Mouse (Mus musculus): ENCODE results near the gene Sipa1l3. TPM values are rescaled to one million over a fixed set of nuclear protein-coding genes. Genes with fewer than 3 reads are reported as not detected.

Gene Sipa1l3
- total RNA-seq, 2 experiments from 2014 or later = 5.4 to 28.2 TPM

DNA sequence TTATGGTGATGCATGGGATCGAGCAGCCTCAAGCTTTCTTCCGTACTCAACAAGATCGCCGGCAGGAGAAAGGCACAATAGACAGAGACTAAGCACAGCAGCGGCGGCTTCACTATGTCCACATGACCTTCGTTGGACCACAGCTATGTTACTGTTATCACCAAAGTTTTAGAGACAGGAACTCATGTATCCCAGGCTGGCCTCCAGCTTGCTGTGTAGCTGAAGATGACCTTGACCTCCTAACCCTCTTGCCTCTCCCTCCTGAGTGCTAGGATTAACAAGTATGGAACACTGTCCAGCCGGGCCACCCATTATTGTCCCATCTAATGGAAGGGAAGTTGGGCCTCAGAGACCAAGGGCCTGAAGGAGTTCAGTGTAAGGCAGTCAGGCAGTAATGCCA, 177.6 kb downstream of the Sipa1l3 start:
- no peak for ATAC-seq (replicated peaks; ENCODE audit: poor library complexity)

DNA sequence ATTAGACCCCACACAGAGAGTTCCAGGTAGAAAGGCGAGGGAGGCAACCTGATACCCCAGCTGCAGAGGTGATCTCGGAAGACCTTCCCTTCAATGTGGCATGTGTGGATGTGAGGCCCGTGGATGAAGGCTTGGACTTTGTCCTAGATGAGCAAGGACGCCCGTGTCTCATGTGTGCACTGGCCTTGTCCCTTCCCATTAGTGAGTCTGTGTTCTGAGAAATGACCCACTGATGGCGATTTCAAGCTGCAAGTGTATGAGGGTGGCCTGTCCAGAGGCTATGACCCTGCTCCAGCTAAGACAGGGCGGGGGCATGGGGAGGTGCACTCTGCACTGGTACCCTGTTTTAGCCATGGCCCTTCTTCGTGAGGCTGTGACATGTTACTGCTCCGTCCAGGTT, 178.2 kb downstream of the Sipa1l3 start:
- no peak for ATAC-seq (replicated peaks; ENCODE audit: poor library complexity)

DNA sequence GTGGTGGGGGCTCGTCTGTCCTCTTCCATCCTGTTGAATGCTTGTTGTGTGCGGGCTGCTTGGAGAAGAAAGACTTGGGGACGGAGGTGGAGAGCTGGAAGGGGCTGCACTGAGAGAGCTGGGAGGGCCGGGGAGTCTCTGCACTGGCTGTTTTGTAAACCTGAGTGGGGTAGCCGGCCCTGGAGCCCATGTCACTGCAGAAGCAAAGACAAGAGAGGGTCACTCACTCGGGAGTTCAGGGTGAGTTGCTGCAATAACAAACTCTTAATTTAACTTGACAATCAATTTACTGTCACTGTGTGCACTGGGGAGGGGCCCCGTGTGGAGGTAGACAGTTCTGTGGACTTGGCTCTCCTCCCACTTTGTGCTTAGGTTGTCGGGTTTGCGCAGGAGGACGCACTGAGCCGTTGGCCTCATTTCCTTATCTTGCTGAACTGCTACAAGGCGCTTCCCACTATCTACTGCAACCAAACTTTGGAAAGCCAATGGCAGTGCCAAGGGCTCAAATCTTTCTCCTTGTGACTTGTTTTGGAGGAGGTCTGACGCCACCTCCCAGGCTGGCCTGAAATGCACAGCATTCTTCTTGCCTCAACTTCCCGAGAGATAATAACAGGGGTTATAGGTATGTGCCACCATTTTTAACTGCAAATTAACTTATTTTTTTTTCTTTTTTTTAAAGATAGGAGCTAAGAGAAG, 179.3 kb downstream of the Sipa1l3 start:
- ATAC-seq (replicated peaks; ENCODE audit: poor library complexity) = peak; percentile 79

DNA sequence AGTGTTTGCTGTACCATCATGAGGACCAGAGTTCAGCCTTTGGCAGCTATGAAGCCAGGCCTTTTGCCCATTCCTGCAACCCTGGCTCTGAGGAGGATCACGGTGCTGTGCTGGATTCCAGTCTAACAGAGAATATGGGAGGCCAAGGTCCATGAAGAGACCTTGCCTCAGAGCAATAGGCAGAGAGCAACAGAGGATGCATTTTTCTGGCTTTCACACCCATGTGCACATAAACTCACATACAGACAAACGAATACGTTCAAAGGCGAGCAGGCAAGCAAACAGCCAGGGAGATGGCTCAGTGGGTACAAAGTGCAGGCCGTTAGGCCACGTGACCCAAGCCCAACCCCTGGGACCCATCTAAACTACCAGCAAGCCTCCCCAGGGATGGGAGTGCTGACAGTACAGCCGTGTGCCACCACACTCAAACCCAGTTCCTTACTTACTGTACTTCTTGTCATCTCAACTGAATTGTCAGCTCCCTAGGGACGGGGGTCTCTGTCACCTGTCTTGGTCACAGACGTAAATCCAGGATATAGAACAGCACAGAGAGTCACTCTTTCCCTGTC, 180.0 kb downstream of the Sipa1l3 start:
- 0 out of 2 replicates have a peak, but pooled peaks have one; percentile 7 for ATAC-seq (replicated peaks; ENCODE audit: poor library complexity)

DNA sequence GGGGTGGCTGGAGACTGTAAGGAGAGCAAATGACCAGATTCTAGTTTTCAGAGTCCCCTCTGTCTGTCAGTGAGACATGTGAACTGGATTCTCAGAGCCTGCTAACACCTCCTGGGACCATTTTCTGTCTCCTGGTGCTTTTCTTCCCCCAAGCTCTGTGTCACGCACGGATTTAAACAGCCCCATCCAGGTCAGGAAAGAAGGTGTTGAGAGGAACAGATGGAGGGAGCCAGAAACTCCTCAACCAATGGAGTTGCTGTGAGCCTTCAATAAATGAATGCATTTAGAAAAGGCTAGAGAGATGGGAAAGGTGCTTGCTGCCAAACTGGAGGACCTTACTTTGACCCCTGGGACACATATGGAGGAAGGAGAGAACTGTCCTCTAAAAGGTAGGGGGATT, 180.7 kb downstream of the Sipa1l3 start:
- no peak for ATAC-seq (replicated peaks; ENCODE audit: poor library complexity)

DNA sequence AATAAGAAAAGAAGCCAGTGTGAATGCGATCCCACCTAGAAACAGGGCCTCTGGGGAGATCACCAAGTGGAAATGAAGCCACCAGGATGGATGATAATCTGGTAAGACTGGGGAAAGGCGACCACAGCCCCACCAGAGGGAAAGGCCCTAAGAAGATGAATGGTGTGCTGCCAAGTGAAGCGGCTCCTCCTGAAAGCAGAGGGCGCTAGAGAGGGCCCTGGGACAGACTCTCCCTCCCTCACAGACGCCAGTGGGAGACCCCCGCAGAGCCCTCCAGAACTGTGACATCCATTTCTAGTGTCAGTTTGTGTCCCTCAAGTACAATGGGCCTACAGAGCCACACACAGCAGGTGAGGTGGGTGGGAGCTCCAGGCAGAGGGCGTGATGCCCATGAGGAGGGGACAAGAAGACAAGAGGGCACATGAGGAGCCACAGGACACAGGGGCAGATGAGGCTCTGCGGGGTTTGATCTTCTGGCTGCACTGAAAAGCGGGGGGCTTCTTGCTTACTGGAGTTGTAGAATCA, 181.6 kb downstream of the Sipa1l3 start:
- ATAC-seq (replicated peaks; ENCODE audit: poor library complexity) = no peak; the same call in 1 of the 2 replicates

DNA sequence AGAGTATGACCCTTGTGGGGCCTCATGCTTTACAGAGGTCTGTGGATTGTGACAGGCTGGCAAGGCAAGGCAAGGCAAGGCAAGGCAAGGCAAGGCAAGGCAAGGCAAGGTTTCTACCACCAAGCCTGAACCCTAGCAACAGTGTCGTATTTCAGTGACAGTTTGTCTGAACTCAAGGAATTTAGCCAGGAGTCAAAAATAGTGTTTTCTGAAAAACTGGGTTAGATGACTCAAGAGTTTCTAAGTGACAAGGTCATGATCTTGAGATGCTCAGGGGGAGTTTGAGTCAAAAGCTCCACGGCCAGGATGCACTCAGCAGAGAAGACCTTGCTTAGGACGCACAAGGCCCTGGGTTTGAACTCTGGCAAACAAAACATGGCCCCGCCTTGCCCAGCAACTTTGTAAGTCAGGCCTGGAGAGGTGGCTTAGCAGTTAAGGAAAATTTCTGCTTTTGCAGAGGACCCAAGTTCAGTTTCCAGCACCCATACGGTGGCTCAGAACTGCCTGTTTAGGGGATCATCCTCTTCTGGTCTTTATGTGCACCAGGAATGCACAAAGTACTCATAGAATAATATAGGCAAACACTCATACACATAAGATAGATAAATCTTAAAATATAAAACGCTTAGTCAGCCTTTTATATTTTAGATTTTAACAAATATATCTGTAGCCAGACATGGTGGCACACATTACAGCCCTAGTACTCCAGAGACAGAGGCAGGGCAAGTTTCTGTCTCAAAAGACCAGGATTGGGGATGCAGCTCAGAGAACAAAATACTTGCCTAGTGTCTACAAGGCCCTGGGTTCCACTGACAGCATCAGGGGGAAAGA, 182.4 kb downstream of the Sipa1l3 start:
- no peak for ATAC-seq (replicated peaks; ENCODE audit: poor library complexity)

DNA sequence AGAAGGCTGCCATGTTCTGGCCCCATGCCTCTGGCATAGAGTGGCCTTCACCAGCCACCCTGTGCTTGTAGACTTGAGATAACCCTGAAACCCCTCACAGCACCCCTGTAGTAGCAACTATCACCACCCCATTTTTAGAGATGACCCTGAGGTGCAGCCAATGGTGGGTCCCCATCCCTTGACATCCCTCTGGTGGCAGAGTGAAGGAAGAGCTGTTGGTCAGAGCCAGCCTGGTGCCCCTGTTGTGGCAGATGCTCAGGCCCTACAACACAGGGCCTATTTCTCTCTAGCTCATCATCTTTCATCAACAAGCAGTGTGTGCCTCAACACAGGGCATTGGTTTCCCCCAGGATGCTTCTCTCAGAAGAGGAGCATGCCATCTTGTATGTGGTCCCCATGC, 183.2 kb downstream of the Sipa1l3 start:
- ATAC-seq (replicated peaks; ENCODE audit: poor library complexity) = peak; percentile 33; the same call in 1 of the 2 replicates

DNA sequence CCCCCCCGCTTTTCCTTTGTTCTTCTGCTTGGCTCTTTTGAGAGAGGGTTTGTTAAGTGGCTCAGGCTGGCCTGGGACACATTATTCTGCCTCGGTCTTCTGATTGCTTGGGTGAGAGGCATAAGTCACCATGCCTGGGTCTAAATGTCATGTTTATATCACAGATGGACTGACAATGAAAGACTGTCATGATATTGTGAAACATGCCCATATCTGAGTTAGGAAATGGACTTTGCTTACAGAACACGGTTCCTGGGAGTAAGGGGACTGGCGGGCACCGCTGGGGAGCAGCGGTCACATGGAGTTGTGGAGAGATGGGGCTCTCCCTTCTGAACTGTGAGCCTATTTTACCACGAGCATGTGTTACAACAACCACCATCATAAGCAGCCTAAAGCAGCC, 184.3 kb downstream of the Sipa1l3 start:
- no peak for ATAC-seq (replicated peaks; ENCODE audit: poor library complexity)

DNA sequence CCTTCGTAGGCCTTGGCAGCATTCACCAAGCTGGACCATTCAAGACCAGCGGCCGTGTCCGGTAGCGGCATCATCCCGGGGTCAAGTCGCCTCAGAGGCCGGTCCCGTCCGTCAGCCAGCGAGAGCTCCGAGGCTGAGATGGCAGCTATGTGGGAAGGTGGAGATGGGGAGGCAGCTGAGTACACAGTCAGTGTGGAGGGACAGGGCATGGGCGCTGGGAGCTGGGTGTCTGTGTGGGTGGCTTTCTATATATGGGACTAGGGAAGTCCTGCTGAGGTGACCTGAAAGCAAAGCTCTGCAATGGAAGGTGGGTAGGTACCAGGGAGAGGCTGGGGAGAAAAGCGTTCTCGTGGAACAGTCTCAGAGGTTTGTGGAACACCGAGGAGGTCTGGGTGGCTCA, 189.5 kb downstream of the Sipa1l3 start:
- no peak for ATAC-seq (replicated peaks; ENCODE audit: poor library complexity)

DNA sequence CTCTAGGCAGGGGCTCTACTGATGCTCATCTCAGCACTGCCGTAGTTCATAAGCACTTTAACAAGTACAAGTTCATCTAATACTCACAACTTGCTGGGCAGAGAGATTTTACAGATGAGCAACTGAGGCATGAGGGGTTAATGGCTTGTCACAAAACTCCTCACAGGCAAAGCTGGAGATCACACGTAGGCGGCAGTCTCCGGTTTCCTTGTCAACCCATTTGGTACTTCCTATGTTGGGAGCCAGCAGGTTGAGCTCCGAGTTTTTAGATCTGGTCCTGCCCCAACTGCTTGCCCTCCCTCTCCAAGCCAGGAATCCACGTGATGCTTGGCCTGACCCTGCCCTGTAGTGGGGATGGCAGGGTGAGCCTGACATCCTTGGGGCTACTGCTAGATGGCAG, 191.4 kb downstream of the Sipa1l3 start:
- no peak for ATAC-seq (replicated peaks; ENCODE audit: poor library complexity)

DNA sequence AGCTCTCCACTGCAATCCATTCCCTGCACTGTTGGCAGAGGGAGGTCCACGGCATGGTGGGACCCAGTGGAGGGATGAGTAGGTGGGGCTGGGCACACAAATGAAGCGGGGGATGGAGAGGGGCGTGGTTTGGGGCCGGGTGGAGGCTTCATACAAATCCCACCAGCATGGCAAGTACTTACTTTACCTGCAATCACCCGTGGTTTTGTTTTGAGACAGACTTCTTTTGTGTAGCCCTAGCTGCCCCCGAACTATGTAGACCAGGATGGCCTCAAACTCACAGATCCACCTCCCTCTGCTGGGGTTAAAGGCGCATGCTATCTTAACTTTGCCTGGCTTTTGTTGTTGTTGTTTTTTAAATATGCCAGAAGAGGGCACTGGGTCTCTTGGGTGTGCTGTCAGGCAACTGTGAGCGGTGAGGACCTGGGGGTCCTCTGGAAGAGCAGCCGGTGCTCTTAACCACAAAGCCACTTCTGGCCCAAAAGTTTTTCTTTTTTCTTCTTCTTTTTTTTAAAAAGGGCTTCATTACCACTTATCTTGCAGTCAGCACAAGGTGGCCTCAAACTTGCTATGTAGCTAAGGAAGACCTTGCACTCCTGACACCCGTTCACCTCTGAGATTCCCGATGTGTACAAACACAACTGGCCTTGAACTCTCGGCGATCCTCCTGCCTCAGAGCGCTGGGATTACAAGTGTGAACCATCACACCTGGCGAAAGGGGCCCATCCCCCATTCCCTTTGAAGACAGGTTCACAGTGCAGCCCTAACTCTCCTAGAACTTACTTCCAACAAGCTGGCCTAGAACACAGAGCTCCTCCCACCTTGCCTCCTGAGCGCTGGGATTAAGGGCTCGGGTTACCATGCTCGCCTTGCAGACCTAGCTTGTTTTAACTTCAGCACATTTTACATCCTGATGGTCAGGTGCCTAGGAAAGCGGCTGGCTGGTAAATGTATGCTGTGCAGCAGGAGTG, 198.8 kb downstream of the Sipa1l3 start:
- ATAC-seq (replicated peaks; ENCODE audit: poor library complexity) = peak; percentile 47; the same call in 1 of the 2 replicates

DNA sequence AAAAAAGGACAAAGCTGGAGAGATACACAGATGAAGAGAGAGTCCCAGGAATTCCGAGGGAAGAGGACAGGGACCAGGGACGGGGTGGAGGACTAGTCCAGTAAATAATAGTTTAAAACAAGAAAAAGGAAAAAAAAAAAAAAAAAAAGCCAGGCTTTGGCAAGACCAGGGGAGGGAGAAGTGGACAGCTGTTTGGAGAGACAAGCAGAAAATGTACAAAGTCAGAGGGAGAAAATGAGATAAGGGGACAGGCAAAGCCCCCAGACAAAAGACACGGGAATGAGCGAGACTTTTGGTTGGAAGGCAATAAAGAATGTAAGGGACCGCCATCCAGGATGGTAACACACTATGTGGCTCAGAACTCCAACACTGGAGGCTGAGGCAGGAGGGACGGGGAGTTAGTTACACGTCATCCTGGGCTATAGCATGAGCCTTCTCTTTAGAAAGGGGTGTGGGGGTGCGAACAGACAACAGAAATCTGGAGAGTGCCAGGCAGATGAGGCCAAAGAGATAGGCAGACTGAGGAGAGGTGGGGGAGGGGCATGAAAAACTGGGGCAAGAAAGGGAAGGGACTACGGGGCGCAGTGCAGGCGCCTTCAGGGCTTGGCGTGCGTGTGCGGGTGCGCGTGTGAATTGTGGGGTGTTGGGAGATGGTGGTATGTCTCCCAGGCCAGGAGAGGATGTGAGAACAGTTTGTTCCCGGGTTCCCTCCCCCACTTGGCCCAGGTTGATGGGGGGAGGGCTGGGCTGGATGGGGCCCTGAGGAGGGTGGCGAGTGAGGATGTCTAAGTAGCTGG, 200.1 kb downstream of the Sipa1l3 start:
- peak; percentile 51 for ATAC-seq (replicated peaks; ENCODE audit: poor library complexity)

DNA sequence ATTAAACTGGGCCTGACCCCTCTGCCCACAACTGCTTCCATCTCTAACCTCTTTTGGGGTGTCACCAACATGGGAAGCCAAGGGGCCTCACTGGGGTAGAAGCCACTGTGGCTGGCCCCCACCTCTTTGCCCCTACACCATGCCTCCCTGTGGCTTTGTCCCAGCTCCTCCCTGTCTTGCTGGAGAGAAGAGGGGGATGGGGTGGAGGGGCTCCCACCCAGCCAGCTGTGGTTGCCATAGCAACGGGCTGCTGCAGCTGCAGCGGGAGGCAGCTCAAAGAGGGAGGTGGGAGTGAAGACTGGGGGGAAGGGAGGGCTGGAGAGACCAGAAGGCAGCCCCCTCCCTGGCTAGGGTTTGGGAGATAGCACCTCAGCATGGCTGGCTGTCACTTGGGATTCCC, 200.9 kb downstream of the Sipa1l3 start:
- ATAC-seq (replicated peaks; ENCODE audit: poor library complexity) = no peak

DNA sequence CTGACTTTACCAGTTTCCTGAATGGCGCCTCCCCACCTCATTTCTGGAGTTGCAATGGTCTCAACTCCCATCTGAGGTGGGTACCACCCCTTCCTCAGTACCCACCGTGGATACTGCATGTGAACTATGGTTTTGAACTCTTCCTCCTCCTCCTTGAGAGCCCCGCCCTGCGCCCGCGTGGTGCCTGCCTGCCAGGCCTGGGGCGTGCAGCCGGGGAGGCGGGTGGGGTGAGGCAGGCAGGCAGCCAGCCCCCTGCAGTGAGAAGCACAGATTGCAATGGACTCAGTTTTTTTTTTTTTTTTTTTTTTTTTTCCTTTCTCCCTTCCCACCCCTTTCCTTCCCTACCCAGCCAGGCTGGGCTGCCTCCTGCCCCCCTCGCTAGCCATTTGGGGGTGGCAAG, 201.5 kb downstream of the Sipa1l3 start:
- ATAC-seq (replicated peaks; ENCODE audit: poor library complexity) = no peak

DNA sequence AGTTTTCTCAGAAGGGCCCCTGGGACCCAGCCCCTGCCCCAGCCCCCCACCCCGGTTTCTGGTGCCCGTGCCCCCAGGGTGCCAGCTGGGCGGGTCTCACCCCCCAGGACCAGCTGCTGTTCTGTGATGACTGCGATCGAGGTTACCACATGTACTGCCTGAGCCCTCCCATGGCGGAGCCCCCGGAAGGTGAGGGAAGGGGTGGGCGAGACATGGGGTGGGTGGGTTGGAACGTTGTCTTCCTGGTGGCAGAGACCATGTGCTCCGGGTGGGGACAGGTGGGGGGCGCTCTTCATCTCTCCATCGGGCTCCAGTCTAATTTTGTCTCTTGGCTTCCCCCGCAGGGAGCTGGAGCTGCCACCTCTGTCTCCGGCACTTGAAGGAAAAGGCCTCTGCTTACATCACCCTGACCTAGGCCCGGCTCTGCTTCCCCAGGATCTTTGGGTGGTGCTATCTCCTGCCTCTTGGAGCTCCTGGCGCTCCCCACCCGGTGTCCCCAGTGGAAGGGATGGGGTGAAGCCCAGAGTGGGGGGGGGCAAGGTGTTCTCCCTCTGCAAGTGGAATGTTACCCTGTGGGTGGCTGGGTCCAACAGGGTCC, 202.2 kb downstream of the Sipa1l3 start:
- no peak for ATAC-seq (replicated peaks; ENCODE audit: poor library complexity)

DNA sequence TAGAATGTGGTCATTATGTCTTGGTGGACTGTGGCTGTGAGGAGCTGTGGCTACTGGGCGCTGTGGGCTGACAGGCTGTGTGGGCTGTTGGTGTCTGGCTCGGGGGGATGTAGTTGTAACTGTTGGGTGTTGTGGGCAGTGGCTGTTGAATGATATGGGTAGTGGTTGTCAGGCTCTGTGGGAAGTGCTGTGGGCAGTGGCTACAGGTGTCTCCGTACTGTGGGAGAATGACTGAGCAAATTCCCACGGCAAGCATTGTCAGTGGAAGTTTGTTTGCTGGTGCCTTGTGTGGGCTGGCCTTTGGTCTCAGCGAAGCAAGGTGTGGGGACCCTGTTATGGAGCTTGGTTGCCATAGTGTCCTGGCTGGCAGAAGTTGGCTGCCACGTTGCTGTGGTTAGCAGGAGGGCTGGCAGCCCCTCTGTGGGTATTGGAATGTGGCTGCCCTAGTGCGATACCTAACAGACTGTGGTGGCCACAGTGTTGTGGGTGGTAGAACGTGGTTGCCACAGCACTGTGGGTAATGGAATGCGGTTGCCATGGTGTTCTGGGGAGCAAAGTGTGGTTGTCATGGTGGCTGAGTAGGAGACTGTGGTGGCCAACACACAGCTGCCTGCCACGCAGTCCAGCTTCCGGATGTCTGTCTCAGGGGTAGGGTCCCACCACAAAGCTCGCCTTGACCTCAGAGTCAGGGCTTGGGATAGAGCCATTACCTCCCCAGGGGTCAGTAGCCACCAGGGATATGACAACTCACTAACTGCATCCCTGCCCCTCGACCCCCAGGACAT, 203.4 kb downstream of the Sipa1l3 start:
- ATAC-seq (replicated peaks; ENCODE audit: poor library complexity) = peak; percentile 23

DNA sequence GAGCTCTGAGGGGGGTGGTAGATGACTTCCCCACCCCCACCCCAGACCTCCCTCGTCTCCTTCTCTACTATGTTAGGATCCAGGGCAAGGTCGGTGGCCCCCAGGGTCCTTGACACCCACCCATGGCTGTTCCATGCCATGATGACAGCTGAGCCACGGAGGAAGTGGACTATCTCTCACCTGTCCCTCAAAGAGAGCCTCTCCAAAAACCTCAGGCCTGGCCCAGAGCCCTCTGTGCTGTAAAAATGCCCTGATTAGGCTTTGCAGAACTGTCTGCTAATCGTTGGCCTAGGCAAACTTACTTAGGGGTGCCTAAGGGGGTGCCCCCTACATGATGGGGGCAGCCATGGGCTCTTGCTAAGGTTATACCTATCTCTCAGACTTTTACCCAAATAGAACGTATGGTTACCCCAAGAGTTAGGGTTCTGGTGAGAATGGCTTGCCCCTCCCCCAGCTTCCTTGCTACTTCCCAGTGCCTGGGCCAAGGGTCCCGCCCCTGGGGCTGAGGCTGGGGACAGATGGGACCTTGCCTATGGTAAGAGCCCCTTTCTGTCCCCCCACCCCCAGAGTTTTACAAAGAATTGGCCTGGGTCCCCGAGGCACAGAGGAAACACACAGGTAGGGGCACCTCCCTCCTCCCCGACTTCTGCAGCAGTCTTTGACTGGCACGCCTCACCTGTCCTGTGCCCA, 204.7 kb downstream of the Sipa1l3 start:
- ATAC-seq (replicated peaks; ENCODE audit: poor library complexity) = no peak
